Mouse (Mus musculus) left cerebral cortex, adult 2 months (tissue): ENCODE results near the gene 7530416G11Rik. TPM values are rescaled to one million over a fixed set of nuclear protein-coding genes. Genes with fewer than 3 reads are reported as not detected.

Experiments used
- DNase-seq, 2 experiments: peaks; one replicate each; pipeline ENCODE4 v3.0.0; 2021 to 2022; ENCODE audit warnings: low spot score in 2 of 2, mixed read lengths in 1 of 2; ENCODE audit errors: extremely low spot score in 1 of 2
- H3K27ac ChIP-seq: fragments of 200-600 bp; 2 replicates; pipeline ENCODE4 v1.8.1; 2022
- H3K4me3 ChIP-seq: fragments of 200-600 bp; 2 replicates; pipeline ENCODE4 v1.8.1; 2022
- CTCF ChIP-seq: fragments of 200-600 bp; IDR thresholded peaks from 2 replicates; pipeline ENCODE4 v1.8.1; 2022; ENCODE audit warnings: antibody characterized with exemption, mild to moderate bottlenecking, moderate library complexity
- intact Hi-C: fragments of 180-260 bp; cut with DNase I; formaldehyde crosslinking; loops from one replicate; pipeline ENCODE4 v1.15.1; 2025
- total RNA-seq, 2 experiments: library from RNA; stranded (reverse); gene quantifications; 2 replicates each; pipeline ENCODE4 v1.2.3; 2021

The 7530416G11Rik gene
- total RNA-seq, 2 experiments from 2014 or later: not detected

GRCm38 (mm10) chr15:85477584-85477983, 25.4 kb downstream of the 7530416G11Rik start:
- H3K4me3 ChIP-seq: no peak overlapping the region
- no peak for DNase-seq
- peak; percentile 66 for TF ChIP-seq CTCF
- intact Hi-C loops: loop anchor here (1.0 to 5.0 kb wide), 2 partner anchors 106 to 210 kb away; no protein-coding TSS in a partner anchor
- no peak overlapping the region for H3K27ac ChIP-seq

DNA sequence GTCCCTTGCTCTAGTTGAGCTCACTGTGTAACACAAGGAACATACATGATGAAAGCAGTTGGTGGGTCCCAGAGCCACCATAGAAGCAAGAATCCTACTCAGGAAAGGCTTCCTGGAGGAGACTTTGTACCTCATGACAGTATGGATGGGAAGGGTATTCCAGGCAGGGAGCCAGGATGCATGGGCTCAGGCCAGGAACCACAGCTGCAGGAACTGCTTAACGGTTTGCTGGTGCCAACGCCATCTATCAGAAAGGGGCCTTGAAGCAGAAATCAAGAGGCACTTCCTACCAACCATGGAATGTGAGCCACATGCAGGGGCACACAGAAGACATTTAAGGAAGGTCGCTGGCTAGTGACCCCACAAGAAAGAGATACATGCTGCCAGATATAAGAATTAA, 28.3 kb downstream of the 7530416G11Rik start:
- intact Hi-C loops: loop anchor here (5.0 kb wide), 2 partner anchors 157 to 207 kb away; no protein-coding TSS in a partner anchor
- Histone ChIP-seq H3K27ac (no peak overlapping the region), H3K4me3 (no peak overlapping the region)
- DNase-seq: no peak
- TF ChIP-seq CTCF: no peak

DNA sequence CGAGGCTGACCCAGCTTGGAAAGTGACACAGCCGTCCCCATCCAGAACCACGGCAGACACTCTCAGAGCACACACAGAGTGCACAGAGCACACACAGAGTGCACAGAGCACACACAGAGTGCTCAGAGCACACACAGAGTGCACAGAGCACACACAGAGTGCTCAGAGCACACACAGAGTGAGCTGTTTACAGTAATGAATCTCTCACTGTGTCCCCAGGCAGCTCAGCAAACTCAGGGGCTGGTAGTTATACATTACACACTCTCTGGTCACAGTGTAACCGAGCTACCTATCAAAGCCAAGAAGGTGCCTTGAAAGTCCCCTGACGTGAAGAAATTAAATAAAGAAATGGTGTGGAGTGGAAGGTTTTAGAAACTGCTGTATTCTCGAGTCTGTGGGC, 33.6 kb downstream of the 7530416G11Rik start:
- no peak for TF ChIP-seq CTCF
- intact Hi-C loops: no loop called here
- H3K27ac ChIP-seq: no peak overlapping the region
- no peak for DNase-seq
- no peak overlapping the region for H3K4me3 ChIP-seq

GRCm38 (mm10) chr15:85466456-85467067, 36.5 kb downstream of the 7530416G11Rik start:
- no peak for TF ChIP-seq CTCF
- intact Hi-C loops: no loop called here
- DNase-seq: no peak
- Histone ChIP-seq H3K27ac (0 out of 2 replicates have a peak overlapping the region, but pooled peaks have one; percentile 30), H3K4me3 (no peak overlapping the region)

DNA sequence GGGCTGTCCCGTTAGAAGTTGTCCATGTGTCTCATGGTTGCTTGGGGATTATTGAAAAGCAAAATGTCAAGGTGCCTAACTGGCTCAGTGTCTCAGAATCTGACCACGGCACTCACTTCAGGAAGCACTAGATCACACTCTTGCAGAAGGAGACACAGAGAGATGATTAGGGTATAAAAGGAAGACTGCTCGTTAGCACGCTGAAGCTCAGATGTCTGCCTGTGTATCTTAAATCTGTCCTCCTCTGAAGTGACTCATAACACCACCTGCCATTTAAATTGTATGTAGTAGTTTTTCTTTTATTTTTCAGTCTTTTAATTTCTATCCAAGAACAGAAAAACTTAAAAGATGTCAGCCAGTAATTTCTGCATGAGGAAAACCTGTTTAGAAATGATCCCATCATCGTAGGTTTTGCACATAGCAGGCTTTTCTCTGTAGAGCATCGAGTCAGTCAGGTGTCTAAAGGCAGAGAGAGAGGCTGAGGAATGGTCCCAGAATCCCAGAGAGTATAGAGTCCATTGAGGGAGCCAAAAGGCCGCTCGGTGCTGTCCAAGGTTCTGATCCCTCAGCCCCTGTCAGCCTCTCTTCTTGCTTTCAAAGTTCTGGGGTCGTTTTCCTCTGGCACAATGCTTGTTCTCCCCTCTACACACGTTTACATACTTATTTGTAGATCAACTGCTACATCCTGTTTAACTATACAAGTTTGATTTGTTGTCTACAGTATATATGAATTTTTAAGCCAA, 38.0 kb downstream of the 7530416G11Rik start:
- Histone ChIP-seq H3K4me3 (no peak overlapping the region), H3K27ac (no peak overlapping the region; the same call in 1 of the 2 replicates)
- no peak for TF ChIP-seq CTCF
- DNase-seq: no peak
- intact Hi-C loops: no loop called here

- no peak for DNase-seq
- TF ChIP-seq CTCF: no peak; the same call in 1 of the 2 replicates
- intact Hi-C loops: no loop called here
- Histone ChIP-seq H3K27ac (no peak overlapping the region; the same call in 1 of the 2 replicates), H3K4me3 (no peak overlapping the region)
These were observed 38.8 kb downstream of the 7530416G11Rik start for GRCm38 (mm10) chr15:85464190-85464589.

DNA sequence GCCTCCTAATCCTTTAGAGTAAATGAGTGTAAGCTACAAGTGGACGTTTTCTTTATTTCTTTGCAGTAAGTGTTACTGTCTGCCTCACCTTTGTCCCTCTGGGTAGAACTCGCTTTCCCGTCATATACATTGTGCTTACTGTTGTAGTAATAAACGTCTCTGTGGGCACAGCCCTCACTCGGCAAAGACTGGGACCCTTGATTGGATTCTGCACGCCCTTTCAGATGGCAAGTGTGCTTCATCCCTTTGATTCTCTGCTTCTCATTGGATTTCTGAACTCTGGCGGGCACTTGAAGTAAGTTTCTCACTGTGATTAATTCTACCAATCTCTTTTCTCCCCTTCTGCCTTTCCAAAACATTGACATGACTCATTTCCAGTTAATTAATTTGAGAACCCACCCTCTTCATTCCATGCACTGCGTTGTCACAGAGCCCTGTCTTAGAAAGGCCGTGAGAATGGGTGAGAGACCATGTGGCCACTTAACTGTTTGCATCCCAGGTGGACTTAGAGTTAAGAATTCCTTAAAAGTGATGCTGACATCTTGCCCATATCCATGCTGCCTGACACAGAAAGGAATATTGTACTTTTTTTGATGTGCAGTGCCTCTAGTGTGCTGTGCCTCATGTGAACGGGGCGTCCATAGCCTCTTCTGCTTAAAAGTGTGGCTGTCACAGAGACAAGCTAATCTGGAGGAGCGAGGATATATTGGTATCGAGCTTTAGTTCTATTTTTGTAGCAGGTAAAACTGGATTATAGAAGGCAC, 39.8 kb downstream of the 7530416G11Rik start:
- intact Hi-C loops: no loop called here
- Histone ChIP-seq H3K27ac (no peak overlapping the region; the same call in 1 of the 2 replicates), H3K4me3 (no peak overlapping the region)
- no peak for DNase-seq
- TF ChIP-seq CTCF: no peak

GRCm38 (mm10) chr15:85462138-85462537, 40.9 kb downstream of the 7530416G11Rik start:
- no peak for DNase-seq
- no peak for TF ChIP-seq CTCF
- Histone ChIP-seq H3K4me3 (no peak overlapping the region), H3K27ac (peak overlapping the region; percentile 25; the same call in 1 of the 2 replicates)
- intact Hi-C loops: loop anchor here (1.0 kb wide), 1 partner anchor 59 kb away; no protein-coding TSS in a partner anchor

DNA sequence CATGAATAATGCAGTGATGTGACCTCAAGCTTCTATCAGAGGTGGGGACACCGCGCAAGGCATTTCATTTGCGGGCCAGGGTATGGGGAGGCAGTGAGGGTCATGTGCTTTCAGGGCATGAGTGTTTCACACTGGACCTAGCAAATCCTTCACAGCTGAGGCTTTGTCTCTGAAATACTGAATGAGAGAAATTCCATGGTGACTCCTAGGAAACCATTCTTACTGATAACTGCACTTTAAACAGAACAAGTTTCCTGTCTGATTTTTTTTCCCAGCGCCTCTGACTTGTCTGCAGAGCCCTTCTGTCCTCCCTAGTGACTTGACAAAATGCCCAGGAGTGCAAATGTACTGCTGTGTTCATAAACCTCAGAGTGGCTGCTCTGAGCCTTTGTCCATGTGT, 41.5 kb downstream of the 7530416G11Rik start:
- Histone ChIP-seq H3K27ac (peak overlapping the region; percentile 45), H3K4me3 (no peak overlapping the region)
- intact Hi-C loops: no loop called here
- TF ChIP-seq CTCF: no peak
- DNase-seq: no peak

DNA sequence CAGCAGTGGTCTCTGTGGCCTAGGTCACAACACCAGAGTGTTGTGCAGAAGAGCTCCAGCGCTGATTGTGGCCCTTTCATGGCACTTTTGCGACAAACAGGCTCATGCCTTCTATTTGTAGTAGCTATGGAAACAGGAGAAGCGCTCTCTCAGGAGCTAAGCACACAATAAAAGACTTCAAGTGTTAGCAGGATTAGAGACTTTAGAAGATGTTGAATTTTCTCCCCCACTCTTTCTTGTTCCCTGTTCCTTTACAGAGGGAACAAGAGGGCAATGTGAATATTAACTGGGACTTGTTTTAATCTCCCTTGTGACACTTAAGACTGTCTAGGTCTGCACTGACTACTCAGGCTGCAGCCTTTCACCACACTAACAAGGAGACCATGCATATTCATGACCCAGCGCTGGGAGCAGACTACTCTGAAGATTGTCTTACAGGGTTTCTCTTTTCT, 44.4 kb downstream of the 7530416G11Rik start:
- no peak for DNase-seq
- no peak for TF ChIP-seq CTCF
- Histone ChIP-seq H3K27ac (0 out of 2 replicates have a peak overlapping the region, but pooled peaks have one; percentile 28), H3K4me3 (no peak overlapping the region)
- intact Hi-C loops: no loop called here

DNA sequence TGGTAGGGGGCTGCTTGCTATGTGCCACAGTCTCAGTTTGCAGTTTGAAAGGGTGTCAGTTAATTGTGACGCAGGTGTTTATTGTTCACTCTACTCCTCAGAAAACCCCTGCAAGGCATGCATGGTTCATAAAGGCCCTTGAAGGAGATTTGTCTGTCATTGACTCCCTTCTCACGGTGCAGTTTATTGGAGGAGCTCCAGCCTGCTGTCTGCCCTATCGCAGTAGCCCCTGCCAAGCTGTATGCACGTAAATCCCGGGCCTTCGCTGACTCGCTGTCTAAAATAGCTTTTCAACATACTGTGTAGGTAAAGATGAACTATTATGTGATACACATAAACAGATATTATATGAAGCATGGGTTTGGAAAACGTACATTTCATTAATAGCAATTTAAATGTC, 45.2 kb downstream of the 7530416G11Rik start:
- TF ChIP-seq CTCF: no peak
- DNase-seq: no peak
- intact Hi-C loops: no loop called here
- Histone ChIP-seq H3K4me3 (no peak overlapping the region), H3K27ac (no peak overlapping the region)

DNA sequence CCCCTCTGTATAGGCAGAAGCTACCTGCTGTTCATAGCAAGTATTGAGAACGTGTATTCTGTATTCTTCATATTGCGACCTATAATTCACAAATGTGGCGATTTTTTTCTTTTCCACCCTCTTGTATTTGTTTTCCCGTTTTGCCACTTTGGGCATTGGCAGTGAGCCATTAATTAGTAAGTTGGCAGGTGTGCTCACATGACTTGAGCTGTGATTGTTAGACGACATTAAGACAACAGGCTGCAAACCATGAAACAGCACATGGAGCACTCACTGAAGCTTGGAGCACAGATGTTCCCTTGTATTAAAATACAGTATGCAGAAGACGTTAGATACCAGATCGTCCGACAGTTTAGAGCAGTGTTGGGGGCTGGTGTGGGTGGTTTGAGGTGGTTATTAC, 46.1 kb downstream of the 7530416G11Rik start:
- no peak for TF ChIP-seq CTCF
- no peak overlapping the region for H3K4me3 ChIP-seq
- no peak overlapping the region for H3K27ac ChIP-seq
- intact Hi-C loops: no loop called here
- no peak for DNase-seq
